Mouse (Mus musculus): Measurements from ENCODE around the gene Tlr4. TPM values are rescaled to one million over a fixed set of nuclear protein-coding genes. Genes with fewer than 3 reads are reported as not detected.

The Tlr4 gene
- 1.0 TPM for total RNA-seq (2023)

DNA sequence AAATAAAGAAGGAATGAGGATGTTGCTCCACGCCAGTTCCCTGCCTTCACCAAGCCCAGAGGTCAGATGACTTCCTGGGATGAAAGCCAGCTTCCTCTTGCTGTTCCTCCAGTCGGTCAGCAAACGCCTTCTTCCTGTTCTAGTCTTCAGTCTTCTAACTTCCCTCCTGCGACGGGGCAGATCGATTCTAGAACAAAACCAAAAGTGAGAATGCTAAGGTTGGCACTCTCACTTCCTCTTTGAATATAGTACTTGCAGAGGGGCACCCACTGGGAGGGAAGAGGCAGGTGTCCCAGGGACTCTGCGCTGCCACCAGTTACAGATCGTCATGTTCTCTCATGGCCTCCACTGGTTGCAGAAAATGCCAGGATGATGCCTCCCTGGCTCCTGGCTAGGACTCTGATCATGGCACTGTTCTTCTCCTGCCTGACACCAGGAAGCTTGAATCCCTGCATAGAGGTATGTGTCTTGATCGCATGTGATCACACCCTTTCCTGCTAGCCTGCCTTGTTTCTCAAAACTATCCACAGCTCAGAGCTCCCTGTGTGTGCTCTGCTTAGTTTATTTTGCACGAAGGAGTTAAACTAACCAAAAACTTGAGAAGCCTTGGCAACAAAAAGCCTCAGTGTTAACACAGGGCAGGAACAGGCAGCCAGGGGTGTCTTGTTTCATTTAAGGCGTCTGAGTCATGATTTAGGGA, at the start of gene Tlr4:
TSS of gene Tlr4 (plus strand) at position 122 of the 700 bp plus-strand sequence.

